In genomic region chr6:34371700-34372351, GRCm38 (mm10) we compare ENCODE assay signal across 8 mouse cellular contexts. TPM values are rescaled to one million over a fixed set of nuclear protein-coding genes. Genes with fewer than 3 reads are reported as not detected.
DNase-seq lines count a peak whose midpoint lies in the region; ATAC-seq and TF ChIP-seq lines count a peak whose summit lies in the region.

No protein-coding gene starts in this region.

- no peak overlapping the region for H3K27ac ChIP-seq in lung, embryonic 14.5 days (ENCODE audit: low read depth)

- ATAC-seq in lung, embryonic 14.5 days (ENCODE audit: insufficient read depth) = peak; percentile 62; the same call in 1 of the 2 replicates
- peak; percentile 88 for ATAC-seq in neutrophil, adult 5-6 weeks (ENCODE audit: extremely low read depth, insufficient number of reproducible peaks, low FRiP score, poor library complexity, severe bottlenecking)

- peak overlapping the region; percentile 49 for H3K4me2 ChIP-seq in lung, embryonic 14.5 days

- 25% methylated on average over 18 of the region's 18 CpGs for WGBS in lung, embryonic 14.5 days

- H3K4me3 ChIP-seq in lung, embryonic 14.5 days (ENCODE audit: low read depth, low read length) = no peak overlapping the region

- no peaks in the 10 kb centered on the region for H3K4me1 ChIP-seq in lung, embryonic 14.5 days (ENCODE audit: insufficient read depth)

- H3K36me3 ChIP-seq in lung, embryonic 14.5 days (ENCODE audit: insufficient read depth) = no peaks in the 10 kb centered on the region

- TF ChIP-seq CTCF in lung, embryonic 14.5 days (IDR thresholded peaks at IDR 0.05; ENCODE audit: low read depth) = peak; percentile 79

- H3K9ac ChIP-seq in lung, embryonic 14.5 days = no peak overlapping the region; the same call in 1 of the 2 replicates

- DNase-seq in MEL-GATA-1-ER (ENCODE audit: extremely low read depth, low read depth) = peak; percentile 78
- peak; percentile 73 to 85 for DNase-seq in cerebellum, adult 18-20 months
- peak; percentile 86 for DNase-seq in forelimb bud, embryonic 11.5 days (ENCODE audit: low read depth, low spot score)
- peak; percentile 85 for DNase-seq in heart, postnatal 4 days
- DNase-seq in layer of hippocampus, adult 9-10 months (ENCODE audit: low spot score) = peak; percentile 78
- peak; percentile 95 for DNase-seq in lung, embryonic 14.5 days
- DNase-seq in thymus, adult 18-20 months = peak; percentile 50 to 64

- H3K27me3 ChIP-seq in lung, embryonic 14.5 days (ENCODE audit: insufficient read depth, low read length) = no peaks in the 10 kb centered on the region

- H3K9me3 ChIP-seq in lung, embryonic 14.5 days (ENCODE audit: low read depth, low read length) = no peaks in the 10 kb centered on the region

RNA-seq across cellular contexts. Expression of gene Akr1b10, which starts 12.2 kb away (rescaled TPM):
- 10 to 100 TPM; 57.8 to 61.1 TPM for total RNA-seq in heart, postnatal 4 days (2021)
- polyA plus RNA-seq in lung, embryonic 14.5 days (2014; fragmentation: Nextera tagmentation; extraction: Ambion mirVana) = 22.3 and 26.8 TPM in 2 replicates
- 34.4 and 36.1 TPM in 2 replicates for total RNA-seq in neutrophil, adult 5-6 weeks (2017)

RNA-seq across cellular contexts. Expression of gene Akr1b8, which starts 17.9 kb away (rescaled TPM):
- total RNA-seq in heart, postnatal 4 days (2021) = 1 to 10 TPM; 7.0 to 8.0 TPM
- 12.4 and 14.0 TPM in 2 replicates for polyA plus RNA-seq in lung, embryonic 14.5 days (2014; fragmentation: Nextera tagmentation; extraction: Ambion mirVana)
- not detected in 2 replicates for total RNA-seq in neutrophil, adult 5-6 weeks (2017)

RNA-seq across cellular contexts. Expression of gene Akr1b7, which starts 40.3 kb away (rescaled TPM):
- total RNA-seq in heart, postnatal 4 days (2021) = not detected
- polyA plus RNA-seq in lung, embryonic 14.5 days (2014; fragmentation: Nextera tagmentation; extraction: Ambion mirVana) = 0.15 TPM in 1 of 2 replicates, not detected in the other
- not detected in 2 replicates for total RNA-seq in neutrophil, adult 5-6 weeks (2017)

RNA-seq across cellular contexts. Expression of gene Akr1b3, which starts 54.5 kb away (rescaled TPM):
- total RNA-seq in heart, postnatal 4 days (2021) = 100 to 1,000 TPM; 142 to 151 TPM
- polyA plus RNA-seq in lung, embryonic 14.5 days (2014; fragmentation: Nextera tagmentation; extraction: Ambion mirVana) = 165 and 170 TPM in 2 replicates
- 64.4 and 64.6 TPM in 2 replicates for total RNA-seq in neutrophil, adult 5-6 weeks (2017)
